Mouse (Mus musculus) cerebellum, adult 2 months (tissue): ENCODE data around the gene 6430548M08Rik. TPM values are rescaled to one million over a fixed set of nuclear protein-coding genes. Genes with fewer than 3 reads are reported as not detected.

ENCODE experiments used
- DNase-seq, 2 experiments: peaks; one replicate each; pipeline ENCODE4 v3.0.0; 2021
- H3K27ac ChIP-seq: fragments of 200-500 bp; 2 replicates; pipeline ENCODE4 v1.5.1; 2012; ENCODE audit warnings: low read length, control low read depth, inconsistent platforms; ENCODE audit not compliant: insufficient read depth
- H3K27me3 ChIP-seq: fragments of 200-500 bp; 2 replicates; pipeline ENCODE4 v1.6.1; 2012; ENCODE audit warnings: inconsistent platforms, mild to moderate bottlenecking, low read length, moderate library complexity; ENCODE audit not compliant: control insufficient read depth, insufficient read depth
- H3K4me1 ChIP-seq: fragments of 200-500 bp; 2 replicates; pipeline ENCODE4 v1.6.1; 2011; ENCODE audit warnings: low read length; ENCODE audit not compliant: control insufficient read depth, insufficient read depth
- H3K4me3 ChIP-seq: fragments of 200-500 bp; replicated peaks from 2 replicates; pipeline ENCODE3; 2011; ENCODE audit warnings: mild to moderate bottlenecking, low read depth, low read length, control low read depth; ENCODE audit not compliant: insufficient read depth
- CTCF ChIP-seq: fragments of 200-500 bp; IDR thresholded peaks from 2 replicates; pipeline ENCODE4 v1.5.1; 2011; ENCODE audit warnings: low read depth, mild to moderate bottlenecking, control low read depth, low read length, moderate library complexity, borderline replicate concordance; ENCODE audit not compliant: insufficient read depth
- POLR2A ChIP-seq: fragments of 200-500 bp; IDR thresholded peaks from 2 replicates; pipeline ENCODE4 v1.6.1; 2011; ENCODE audit warnings: low read length, control low read depth, borderline replicate concordance; ENCODE audit not compliant: insufficient read depth
- WGBS: fragments of 180-500 bp; shearing (Covaris S2); methylation state at CpG from one replicate; pipeline ENCODE4 v1.1.7; 2018; 5-methylcytosine and 5-hydroxymethylcytosine counted together
- polyA plus RNA-seq: library from polyadenylated mRNA; depleted of rRNA; stranded (reverse); fragments of >200 nt; gene quantifications from 2 replicates; pipeline ENCODE4 v1.2.3, GENCODE M21; 2012

The 6430548M08Rik gene
- polyA plus RNA-seq, 1 experiment, result 175 TPM

- peak; percentile 35 to 48 for DNase-seq
- TF ChIP-seq CTCF (no peak), POLR2A (peak; percentile 61; the same call in 1 of the 2 replicates)
- Histone ChIP-seq H3K27me3 (no peaks in the 10 kb centered on the region), H3K27ac (peak overlapping the region; percentile 78), H3K4me3 (peak overlapping the region; percentile 33), H3K4me1 (peaks cover 22% of the 10 kb centered on the region; the same call in 1 of the 2 replicates)
- 46% methylated on average over 17 of the region's 17 CpGs for WGBS
Observed at GRCm38 (mm10) chr8:120190107-120190809, 76.3 kb downstream of the 6430548M08Rik start.

DNA sequence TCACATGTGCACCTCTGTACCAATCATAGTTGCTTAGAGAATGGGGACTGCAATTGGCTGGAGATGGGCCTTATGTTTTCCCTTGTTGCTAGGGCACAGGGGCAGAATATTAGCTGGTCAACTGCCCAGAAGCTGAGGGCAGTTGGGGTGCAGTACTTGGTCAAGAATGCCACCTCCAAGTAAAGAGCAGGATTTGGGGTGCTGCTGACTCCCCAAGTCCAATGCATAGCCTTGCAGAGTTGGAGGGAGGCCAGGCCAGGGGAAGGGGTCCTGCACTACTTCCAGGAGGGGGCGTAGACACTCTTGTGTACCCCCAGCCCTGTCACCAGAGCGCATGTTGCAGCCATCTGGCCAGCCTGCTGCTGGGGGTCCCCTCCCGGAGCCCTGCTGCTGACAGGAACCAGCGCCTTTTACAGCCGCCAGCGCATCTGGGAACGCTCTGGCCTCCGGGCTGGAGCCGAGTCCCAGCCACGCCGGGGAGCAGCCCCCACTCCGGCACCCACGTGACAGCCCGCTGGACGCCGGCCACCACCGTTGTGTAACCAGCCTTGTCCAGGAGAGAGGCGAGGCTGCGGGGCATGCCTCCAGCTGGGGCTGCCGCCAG lies 77.0 kb downstream of the 6430548M08Rik start:
- Histone ChIP-seq H3K27ac (peak overlapping the region; percentile 93), H3K4me1 (peaks cover 16% of the 10 kb centered on the region; the same call in 1 of the 2 replicates), H3K27me3 (no peaks in the 10 kb centered on the region), H3K4me3 (peak overlapping the region; percentile 53)
- DNase-seq, result peak; percentile 84 to 90
- TF ChIP-seq CTCF (no peak), POLR2A (peak; percentile 32; the same call in 1 of the 2 replicates)
- 1% methylated on average over 20 of the region's 20 CpGs for WGBS

GRCm38 (mm10) chr8:120191633-120192032 lies 77.7 kb downstream of the 6430548M08Rik start:
- H3K4me1 ChIP-seq, result peaks cover 16% of the 10 kb centered on the region; the same call in 1 of the 2 replicates
- H3K27ac ChIP-seq, result no peak overlapping the region
- DNase-seq, result no peak
- TF ChIP-seq POLR2A (no peak), CTCF (no peak)
- no peak overlapping the region for H3K4me3 ChIP-seq
- 57% methylated on average over 5 of the region's 5 CpGs for WGBS
- no peaks in the 10 kb centered on the region for H3K27me3 ChIP-seq

- no peak for DNase-seq
- WGBS, result 98% methylated on average over 5 of the region's 5 CpGs
- Histone ChIP-seq H3K4me3 (no peak overlapping the region), H3K27me3 (no peaks in the 10 kb centered on the region), H3K27ac (no peak overlapping the region), H3K4me1 (peaks cover 16% of the 10 kb centered on the region; the same call in 1 of the 2 replicates)
- TF ChIP-seq CTCF, result no peak
- no peak for TF ChIP-seq POLR2A
Observed at GRCm38 (mm10) chr8:120192118-120192517, 78.2 kb downstream of the 6430548M08Rik start.

- no peak for DNase-seq
- Histone ChIP-seq H3K27ac (no peak overlapping the region), H3K4me3 (no peak overlapping the region), H3K27me3 (no peaks in the 10 kb centered on the region), H3K4me1 (no peaks in the 10 kb centered on the region)
- TF ChIP-seq CTCF (no peak), POLR2A (no peak)
- WGBS, result 95% methylated on average over 6 of the region's 6 CpGs
Observed at GRCm38 (mm10) chr8:120201351-120201750, 87.4 kb downstream of the 6430548M08Rik start.

GRCm38 (mm10) chr8:120202546-120202945 lies 88.6 kb downstream of the 6430548M08Rik start:
- Histone ChIP-seq H3K4me3 (no peak overlapping the region), H3K4me1 (no peaks in the 10 kb centered on the region), H3K27ac (no peak overlapping the region), H3K27me3 (no peaks in the 10 kb centered on the region)
- 46% methylated on average over 3 of the region's 3 CpGs for WGBS
- DNase-seq, result no peak
- no peak for TF ChIP-seq CTCF
- TF ChIP-seq POLR2A, result no peak

GRCm38 (mm10) chr8:120204736-120205360 lies 90.9 kb downstream of the 6430548M08Rik start:
- H3K27ac ChIP-seq, result no peak overlapping the region
- H3K27me3 ChIP-seq, result no peaks in the 10 kb centered on the region
- DNase-seq, result no peak
- no peak for TF ChIP-seq POLR2A
- TF ChIP-seq CTCF, result no peak
- H3K4me3 ChIP-seq, result no peak overlapping the region
- 77% methylated on average over 7 of the region's 7 CpGs for WGBS
- no peaks in the 10 kb centered on the region for H3K4me1 ChIP-seq

- WGBS, result 92% methylated on average over 9 of the region's 9 CpGs
- Histone ChIP-seq H3K27me3 (no peaks in the 10 kb centered on the region), H3K27ac (no peak overlapping the region), H3K4me1 (no peaks in the 10 kb centered on the region), H3K4me3 (no peak overlapping the region)
- TF ChIP-seq CTCF (no peak), POLR2A (no peak)
- no peak for DNase-seq
Observed at GRCm38 (mm10) chr8:120205916-120206315, 92.0 kb downstream of the 6430548M08Rik start.
